Mouse (Mus musculus): Measurements from ENCODE around the gene Recql.

GRCm38 (mm10) chr6:142322881-142323280 lies 64.0 kb downstream of the Recql start, which contains the start of gene Slco1a5:
- TF ChIP-seq POLR2A (IDR thresholded peaks at IDR 0.05; ENCODE audit: borderline replicate concordance, insufficient read depth, low read length): no peak
- no peak for TF ChIP-seq CTCF (IDR thresholded peaks at IDR 0.05; ENCODE audit: borderline replicate concordance, insufficient read depth, low read depth, low read length)

All from cerebellum, adult 2 months (tissue).